Mouse (Mus musculus) forebrain, embryonic 15.5 days (tissue): Measurements from ENCODE around the gene Slc5a6. TPM values are rescaled to one million over a fixed set of nuclear protein-coding genes. Genes with fewer than 3 reads are reported as not detected.
A peak's percentile ranks its signal among the peaks of the same experiment; 100 is the strongest.

ENCODE experiments used
- ATAC-seq: fragments of 200-750 bp; cut with Nextera tagmentation; replicated peaks from 2 replicates; pipeline ENCODE4 v1.8.0; 2017; ENCODE audit warnings: mild to moderate bottlenecking, moderate TSS enrichment, moderate library complexity
- H3K27ac ChIP-seq: fragments of 300-500 bp; sonication (generic); replicated peaks from 2 replicates; pipeline ENCODE4 v1.5.1; 2015; ENCODE audit warnings: mild to moderate bottlenecking, inconsistent platforms
- H3K27me3 ChIP-seq: fragments of 300-500 bp; sonication (generic); 2 replicates; pipeline ENCODE4 v1.6.1; 2015; ENCODE audit warnings: inconsistent platforms
- H3K36me3 ChIP-seq: fragments of 300-500 bp; sonication (generic); 2 replicates; pipeline ENCODE4 v1.6.1; 2015; ENCODE audit warnings: mild to moderate bottlenecking, inconsistent platforms
- H3K4me1 ChIP-seq: fragments of 300-500 bp; sonication (generic); 2 replicates; pipeline ENCODE4 v1.6.1; 2015; ENCODE audit warnings: inconsistent platforms
- H3K4me2 ChIP-seq: fragments of 300-500 bp; sonication (generic); replicated peaks from 2 replicates; pipeline ENCODE4 v1.6.1; 2015; ENCODE audit warnings: mild to moderate bottlenecking, inconsistent platforms
- H3K4me3 ChIP-seq: fragments of 300-500 bp; sonication (generic); 2 replicates; pipeline ENCODE4 v1.5.1; 2015; ENCODE audit warnings: mild to moderate bottlenecking, inconsistent platforms
- H3K9ac ChIP-seq: fragments of 300-500 bp; sonication (generic); replicated peaks from 2 replicates; pipeline ENCODE4 v1.6.1; 2015; ENCODE audit warnings: mild to moderate bottlenecking, inconsistent platforms
- H3K9me3 ChIP-seq: fragments of 300-500 bp; sonication (generic); 2 replicates; pipeline ENCODE4 v1.6.1; 2016; ENCODE audit warnings: inconsistent platforms
- WGBS: fragments of 180-500 bp; shearing (Covaris S2); methylation state at CpG from one replicate; pipeline ENCODE4 v1.1.7; 2015; ENCODE audit warnings: mixed read lengths; 5-methylcytosine and 5-hydroxymethylcytosine counted together
- polyA plus RNA-seq: library from polyadenylated mRNA; unstranded; fragments of >200 nt; fragmentation: Nextera tagmentation; extraction: Ambion mirVana; gene quantifications from 2 replicates; pipeline ENCODE4 v1.2.1, GENCODE M21; 2015

Gene Slc5a6
- polyA plus RNA-seq: 13.6 and 16.0 TPM in 2 replicates

GRCm38 (mm10) chr5:31048763-31049641 lies at the start of gene Slc5a6:
TSS of gene Slc5a6 (minus strand) at chr5:31048924.
- peaks cover 7% of the 10 kb centered on the region for H3K36me3 ChIP-seq
- H3K4me2 ChIP-seq: peak within 1 kb of the TSS; percentile 84
- peak within 1 kb of the TSS; percentile 93 for H3K27ac ChIP-seq
- peak within 1 kb of the TSS; percentile 81 for H3K4me3 ChIP-seq
- H3K27me3 ChIP-seq: no peaks in the 10 kb centered on the region
- ATAC-seq: peak; percentile 45
- peaks cover 17% of the 10 kb centered on the region for H3K4me1 ChIP-seq
- WGBS: under 1% methylated on average over 23 of the region's 23 CpGs
- H3K9me3 ChIP-seq: no peaks in the 10 kb centered on the region
- H3K9ac ChIP-seq: peak within 1 kb of the TSS; percentile 92

GRCm38 (mm10) chr5:31095711-31096480 lies 47.2 kb upstream of the Slc5a6 start:
- Histone ChIP-seq H3K4me2 (peak overlapping the region; percentile 49), H3K36me3 (no peaks in the 10 kb centered on the region), H3K27ac (no peak overlapping the region), H3K4me3 (peak overlapping the region; percentile 34), H3K9ac (peak overlapping the region; percentile 19; the same call in 1 of the 2 replicates), H3K4me1 (peaks cover 36% of the 10 kb centered on the region), H3K9me3 (no peaks in the 10 kb centered on the region), H3K27me3 (peaks cover 72% of the 10 kb centered on the region)
- ATAC-seq: no peak
- 27% methylated on average over 11 of the region's 11 CpGs for WGBS

- no peaks in the 10 kb centered on the region for H3K9me3 ChIP-seq
- peaks cover 80% of the 10 kb centered on the region for H3K27me3 ChIP-seq
- peak overlapping the region; percentile 19; the same call in 1 of the 2 replicates for H3K9ac ChIP-seq
- H3K4me3 ChIP-seq: peak overlapping the region; percentile 34
- peaks cover 36% of the 10 kb centered on the region for H3K4me1 ChIP-seq
- no peak for ATAC-seq
- WGBS: under 1% methylated on average over 59 of the region's 59 CpGs
- H3K36me3 ChIP-seq: no peaks in the 10 kb centered on the region
- peak overlapping the region; percentile 49 for H3K4me2 ChIP-seq
- no peak overlapping the region for H3K27ac ChIP-seq
Measured at GRCm38 (mm10) chr5:31094799-31095691, 46.3 kb upstream of the Slc5a6 start.

GRCm38 (mm10) chr5:31094100-31094798 lies 45.5 kb upstream of the Slc5a6 start:
- no peaks in the 10 kb centered on the region for H3K36me3 ChIP-seq
- peak overlapping the region; percentile 34 for H3K4me3 ChIP-seq
- ATAC-seq: peak; percentile 16; the same call in 1 of the 2 replicates
- H3K4me1 ChIP-seq: peaks cover 36% of the 10 kb centered on the region
- H3K27ac ChIP-seq: no peak overlapping the region
- no peaks in the 10 kb centered on the region for H3K9me3 ChIP-seq
- peak overlapping the region; percentile 49 for H3K4me2 ChIP-seq
- no peak overlapping the region for H3K9ac ChIP-seq
- 1% methylated on average over 29 of the region's 29 CpGs for WGBS
- H3K27me3 ChIP-seq: peaks cover 85% of the 10 kb centered on the region

- Histone ChIP-seq H3K9me3 (no peaks in the 10 kb centered on the region), H3K36me3 (no peaks in the 10 kb centered on the region), H3K4me2 (peak overlapping the region; percentile 49), H3K4me1 (peaks cover 36% of the 10 kb centered on the region), H3K27ac (no peak overlapping the region), H3K4me3 (peak overlapping the region; percentile 34), H3K9ac (peak overlapping the region; percentile 39), H3K27me3 (peaks cover 88% of the 10 kb centered on the region)
- WGBS: under 1% methylated on average over 50 of the region's 54 CpGs
- peak; percentile 66 for ATAC-seq
Measured at GRCm38 (mm10) chr5:31093151-31094041, 44.7 kb upstream of the Slc5a6 start.

- ATAC-seq: no peak
- Histone ChIP-seq H3K36me3 (no peaks in the 10 kb centered on the region), H3K4me1 (peaks cover 36% of the 10 kb centered on the region), H3K4me3 (peak overlapping the region; percentile 34), H3K27ac (no peak overlapping the region), H3K9me3 (no peaks in the 10 kb centered on the region), H3K27me3 (peaks cover 80% of the 10 kb centered on the region), H3K4me2 (peak overlapping the region; percentile 49), H3K9ac (peak overlapping the region; percentile 39)
- 2% methylated on average over 42 of the region's 53 CpGs for WGBS
Measured at GRCm38 (mm10) chr5:31092231-31092975, 43.7 kb upstream of the Slc5a6 start.

GRCm38 (mm10) chr5:31087131-31087530 lies 38.4 kb upstream of the Slc5a6 start:
- no peaks in the 10 kb centered on the region; the same call in 1 of the 2 replicates for H3K4me1 ChIP-seq
- WGBS: 81% methylated on average over 2 of the region's 2 CpGs
- no peak for ATAC-seq
- H3K27me3 ChIP-seq: peaks cover 28% of the 10 kb centered on the region
- no peaks in the 10 kb centered on the region for H3K36me3 ChIP-seq
- no peak overlapping the region for H3K9ac ChIP-seq
- no peaks in the 10 kb centered on the region for H3K9me3 ChIP-seq
- no peak overlapping the region for H3K27ac ChIP-seq
- H3K4me2 ChIP-seq: no peak overlapping the region
- H3K4me3 ChIP-seq: no peak overlapping the region

GRCm38 (mm10) chr5:31086606-31087005 lies 37.9 kb upstream of the Slc5a6 start:
- H3K4me3 ChIP-seq: no peak overlapping the region
- H3K4me1 ChIP-seq: no peaks in the 10 kb centered on the region; the same call in 1 of the 2 replicates
- no peak overlapping the region for H3K4me2 ChIP-seq
- no peaks in the 10 kb centered on the region for H3K9me3 ChIP-seq
- no peak overlapping the region for H3K27ac ChIP-seq
- H3K27me3 ChIP-seq: peaks cover 23% of the 10 kb centered on the region
- H3K36me3 ChIP-seq: no peaks in the 10 kb centered on the region
- whole genome bisulfite sequencing: 28% methylated on average over 7 of the region's 7 CpGs
- no peak overlapping the region for H3K9ac ChIP-seq
- ATAC-seq: no peak

GRCm38 (mm10) chr5:31083949-31084348 lies 35.2 kb upstream of the Slc5a6 start:
- Histone ChIP-seq H3K4me3 (no peak overlapping the region), H3K27me3 (no peaks in the 10 kb centered on the region), H3K4me2 (no peak overlapping the region), H3K9me3 (no peaks in the 10 kb centered on the region), H3K36me3 (no peaks in the 10 kb centered on the region; the same call in 1 of the 2 replicates), H3K4me1 (no peaks in the 10 kb centered on the region; the same call in 1 of the 2 replicates), H3K9ac (no peak overlapping the region), H3K27ac (no peak overlapping the region)
- ATAC-seq: 0 out of 2 replicates have a peak, but pooled peaks have one; percentile 23
- WGBS: 1% methylated on average over 8 of the region's 8 CpGs
